ENCODE assay signal across 1 mouse cellular context in the genomic region with DNA sequence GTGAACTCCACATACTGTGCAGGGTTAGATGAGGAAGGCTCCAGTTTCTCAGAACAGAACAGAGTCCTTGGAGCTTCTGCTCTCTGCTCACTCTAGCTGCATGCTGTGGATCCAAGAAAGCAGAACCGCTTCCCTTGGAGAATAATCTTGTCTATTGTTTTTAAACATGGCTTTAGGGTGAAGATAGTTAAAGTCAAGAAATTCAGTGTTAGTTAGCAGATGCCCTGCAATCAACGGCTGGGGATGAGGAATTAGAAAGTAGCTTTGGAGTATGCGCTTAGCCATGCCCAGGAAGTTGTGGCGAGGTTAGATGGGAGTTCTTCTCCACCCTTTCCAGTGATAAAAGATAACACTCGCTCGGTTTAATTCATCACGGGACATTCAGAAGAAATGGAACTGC.
A peak's percentile ranks its signal among the peaks of the same experiment; 100 is the strongest.
TF ChIP-seq lines count a peak whose summit lies in the region.

No protein-coding gene starts in this region.

TF ChIP-seq in MEL, 35 proteins besides CTCF, POLR2A, EP300 and RAD21 (continued from another document):
- no peak for TF ChIP-seq GABPA (IDR thresholded peaks at IDR 0.05; ENCODE audit: low read depth, low read length)
- TF ChIP-seq HCFC1 (IDR thresholded peaks at IDR 0.05; ENCODE audit: low read depth, low read length): 0 out of 2 replicates have a peak, but pooled peaks have one; percentile 36
- TF ChIP-seq RCOR1 (IDR thresholded peaks at IDR 0.05; ENCODE audit: low read depth, low read length): peak; percentile 84
- TF ChIP-seq E2F4 (IDR thresholded peaks at IDR 0.05; ENCODE audit: borderline replicate concordance, low read depth, low read length): no peak
- no peak for TF ChIP-seq MEF2A (IDR thresholded peaks at IDR 0.05; ENCODE audit: extremely low read depth, insufficient replicate concordance, low read depth, low read length, poor library complexity, severe bottlenecking)
